Mouse (Mus musculus): ENCODE measurements around the gene Acta2. TPM values are rescaled to one million over a fixed set of nuclear protein-coding genes. Genes with fewer than 3 reads are reported as not detected.
A peak's percentile ranks its signal among the peaks of the same experiment; 100 is the strongest.
"Not testable (repeated sequence)": the region's sequence is repeated elsewhere in the genome, so short reads cannot be mapped to it uniquely, and the experiment has no call there.

The Acta2 gene
- polyA plus RNA-seq, 1 experiment from 2014 or later: 3,545 TPM

DNA sequence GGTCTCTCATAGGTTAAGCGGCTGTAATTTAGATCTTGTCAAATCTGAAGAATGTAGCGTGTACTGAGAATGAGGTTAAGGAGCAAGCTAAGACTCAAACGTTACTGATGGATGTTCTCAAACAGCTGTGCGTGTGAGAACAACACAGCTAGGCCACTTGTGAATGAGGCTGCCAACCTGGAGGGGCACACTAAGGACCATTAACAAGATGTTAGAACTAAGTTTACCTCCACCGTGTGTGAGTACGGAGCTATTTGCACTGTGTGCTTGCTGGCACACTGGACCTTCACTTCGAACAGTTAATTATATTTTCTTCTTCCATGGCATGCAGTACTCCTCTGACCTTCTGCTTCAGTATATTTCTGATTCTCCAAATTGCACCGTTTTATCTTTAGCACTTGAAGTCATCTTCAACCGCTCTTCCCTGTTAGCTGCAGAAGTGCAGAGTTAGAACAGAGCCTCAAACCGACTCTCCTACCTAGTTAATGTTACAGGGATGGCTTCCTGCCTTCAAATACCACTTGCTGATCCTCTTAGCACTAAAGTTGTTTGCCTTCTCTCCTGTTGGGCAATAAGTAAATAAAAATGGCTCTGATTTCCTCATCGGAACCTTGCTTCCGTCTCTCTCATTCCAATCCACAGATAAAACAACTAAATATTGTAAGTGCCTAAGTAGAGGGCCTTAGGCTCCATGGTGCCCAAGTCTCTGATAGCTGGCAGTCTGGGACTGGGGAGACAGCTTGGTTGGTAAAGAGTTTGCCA, 42.7 kb downstream of the Acta2 start:
- ATAC-seq (ENCODE audit: low FRiP score, low TSS enrichment): peak; percentile 19; the same call in 1 of the 2 replicates
- Histone ChIP-seq H3K4me3 (ENCODE audit: low read depth, low read length) (no peak overlapping the region), H3K27ac (replicated peaks) (peak overlapping the region; percentile 56; the same call in 1 of the 2 replicates), H3K9ac (ENCODE audit: low read length) (no peak overlapping the region), H3K4me1 (replicated peaks; ENCODE audit: control insufficient read depth, insufficient read depth) (no peaks in the 10 kb centered on the region), H3K36me3 (ENCODE audit: control insufficient read depth, insufficient read depth, low read length) (no peaks in the 10 kb centered on the region), H3K9me3 (ENCODE audit: control insufficient read depth, low read length) (no peaks in the 10 kb centered on the region), H3K4me2 (replicated peaks; ENCODE audit: low read depth) (no peak overlapping the region), H3K27me3 (ENCODE audit: control insufficient read depth, insufficient read depth, low read length) (no peaks in the 10 kb centered on the region)
- TF ChIP-seq CTCF (IDR thresholded peaks at IDR 0.05; ENCODE audit: low read depth) (no peak), EP300 (optimal IDR thresholded peaks at IDR 0.05) (no peak)
- 69% methylated on average over 12 of the region's 12 CpGs for WGBS
- no peak for DNase-seq (ENCODE audit: low spot score)

DNA sequence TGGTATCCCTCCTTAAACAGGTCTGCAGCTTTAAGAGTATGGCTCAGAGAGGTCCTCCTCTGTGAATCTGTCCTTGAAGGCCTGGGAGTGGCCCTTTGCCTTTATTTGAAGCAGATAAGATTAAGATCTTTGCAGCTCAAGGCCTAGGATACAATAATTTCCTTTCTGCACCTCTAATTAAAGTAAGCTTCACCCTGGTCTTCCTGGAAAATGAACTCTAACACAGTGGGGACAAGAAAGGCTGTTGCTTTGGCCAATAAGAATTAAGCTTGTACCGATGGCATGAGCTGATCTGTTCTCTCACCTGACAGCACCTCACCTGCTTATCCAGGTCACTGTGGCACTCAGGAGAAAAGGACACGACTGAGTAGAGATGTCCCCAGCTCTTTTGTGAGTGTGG, 44.5 kb downstream of the Acta2 start:
- TF ChIP-seq EP300 (optimal IDR thresholded peaks at IDR 0.05) (no peak), CTCF (IDR thresholded peaks at IDR 0.05; ENCODE audit: low read depth) (no peak)
- ATAC-seq (ENCODE audit: low FRiP score, low TSS enrichment) (peak; percentile 21; the same call in 1 of the 2 replicates), DNase-seq (ENCODE audit: low spot score) (no peak)
- H3K4me1 ChIP-seq (replicated peaks; ENCODE audit: control insufficient read depth, insufficient read depth): no peaks in the 10 kb centered on the region
- no peak overlapping the region for H3K27ac ChIP-seq (replicated peaks)
- H3K4me3 ChIP-seq (ENCODE audit: low read depth, low read length): no peak overlapping the region
- no peaks in the 10 kb centered on the region for H3K27me3 ChIP-seq (ENCODE audit: control insufficient read depth, insufficient read depth, low read length)
- H3K9me3 ChIP-seq (ENCODE audit: control insufficient read depth, low read length): no peaks in the 10 kb centered on the region
- no peaks in the 10 kb centered on the region for H3K36me3 ChIP-seq (ENCODE audit: control insufficient read depth, insufficient read depth, low read length)
- no peak overlapping the region for H3K9ac ChIP-seq (ENCODE audit: low read length)
- 33% methylated on average over 2 of the region's 2 CpGs for WGBS
- no peak overlapping the region for H3K4me2 ChIP-seq (replicated peaks; ENCODE audit: low read depth)

DNA sequence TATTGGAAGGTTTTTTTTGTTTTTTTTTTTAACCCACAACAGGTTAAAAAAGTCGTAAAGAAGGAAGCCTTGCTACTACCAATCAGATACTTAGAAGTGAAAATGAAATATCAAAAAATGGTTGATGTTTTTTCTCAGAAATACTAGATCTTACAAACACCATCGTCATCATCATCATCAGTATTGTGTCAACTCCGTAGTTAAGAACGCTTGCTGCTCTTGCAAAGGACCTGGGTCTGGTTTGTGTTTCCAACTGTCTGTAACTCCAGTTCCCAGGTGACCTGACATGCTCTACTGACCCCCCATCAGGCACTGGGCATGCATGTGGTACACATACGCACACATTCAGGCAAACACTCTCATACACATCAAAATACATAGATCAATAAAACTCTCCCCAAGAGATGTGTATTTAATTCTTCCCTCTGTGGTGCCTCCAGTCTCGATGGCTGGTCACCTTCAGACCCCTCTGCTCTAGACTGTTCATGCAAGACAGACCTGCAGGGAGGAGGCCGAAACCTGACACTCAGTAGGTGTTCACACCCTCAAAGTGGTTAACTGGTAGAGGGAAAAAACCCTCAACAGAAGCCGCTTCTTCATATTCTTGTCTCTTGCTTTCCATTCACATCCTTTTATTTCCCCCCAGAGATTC, 45.3 kb downstream of the Acta2 start:
- no peaks in the 10 kb centered on the region for H3K36me3 ChIP-seq (ENCODE audit: control insufficient read depth, insufficient read depth, low read length)
- H3K4me2 ChIP-seq (replicated peaks; ENCODE audit: low read depth): no peak overlapping the region
- H3K4me3 ChIP-seq (ENCODE audit: low read depth, low read length): no peak overlapping the region
- 80% methylated on average over 8 of the region's 8 CpGs for WGBS
- H3K9ac ChIP-seq (ENCODE audit: low read length): no peak overlapping the region
- H3K27me3 ChIP-seq (ENCODE audit: control insufficient read depth, insufficient read depth, low read length): no peaks in the 10 kb centered on the region
- H3K4me1 ChIP-seq (replicated peaks; ENCODE audit: control insufficient read depth, insufficient read depth): no peaks in the 10 kb centered on the region
- H3K27ac ChIP-seq (replicated peaks): no peak overlapping the region
- ATAC-seq (ENCODE audit: low FRiP score, low TSS enrichment) (no peak), DNase-seq (ENCODE audit: low spot score) (no peak)
- no peak for TF ChIP-seq CTCF (IDR thresholded peaks at IDR 0.05; ENCODE audit: low read depth)
- TF ChIP-seq EP300 (optimal IDR thresholded peaks at IDR 0.05): no peak
- H3K9me3 ChIP-seq (ENCODE audit: control insufficient read depth, low read length): no peaks in the 10 kb centered on the region

DNA sequence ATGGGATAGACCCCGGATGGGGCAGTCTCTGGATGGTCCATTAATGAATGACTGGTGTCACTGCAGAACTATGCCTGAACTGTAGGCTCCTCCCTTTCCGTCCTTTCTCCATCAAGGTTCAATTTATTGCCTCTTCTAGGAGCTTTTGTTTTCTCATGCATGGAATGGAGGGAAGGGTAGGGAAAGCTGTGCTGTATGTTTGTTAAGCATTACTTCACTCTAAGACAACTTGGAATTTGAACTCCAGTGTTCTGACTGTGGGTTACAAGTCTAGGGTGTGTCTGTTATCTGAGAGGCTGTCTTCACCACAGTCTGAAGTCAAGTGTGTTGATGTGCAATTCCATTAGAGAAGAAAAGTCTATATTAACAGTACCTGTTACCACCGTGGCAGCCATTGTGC, 46.4 kb downstream of the Acta2 start:
- DNase-seq (ENCODE audit: low spot score) (peak; percentile 42), ATAC-seq (ENCODE audit: low FRiP score, low TSS enrichment) (peak; percentile 96)
- TF ChIP-seq CTCF (IDR thresholded peaks at IDR 0.05; ENCODE audit: low read depth) (no peak), EP300 (optimal IDR thresholded peaks at IDR 0.05) (no peak)
- no peaks in the 10 kb centered on the region for H3K9me3 ChIP-seq (ENCODE audit: control insufficient read depth, low read length)
- no peaks in the 10 kb centered on the region for H3K27me3 ChIP-seq (ENCODE audit: control insufficient read depth, insufficient read depth, low read length)
- H3K4me2 ChIP-seq (replicated peaks; ENCODE audit: low read depth): no peak overlapping the region
- no peak overlapping the region; the same call in 1 of the 2 replicates for H3K27ac ChIP-seq (replicated peaks)
- no peaks in the 10 kb centered on the region for H3K4me1 ChIP-seq (replicated peaks; ENCODE audit: control insufficient read depth, insufficient read depth)
- H3K36me3 ChIP-seq (ENCODE audit: control insufficient read depth, insufficient read depth, low read length): no peaks in the 10 kb centered on the region
- H3K4me3 ChIP-seq (ENCODE audit: low read depth, low read length): no peak overlapping the region
- WGBS: 57% methylated on average over 3 of the region's 3 CpGs
- no peak overlapping the region for H3K9ac ChIP-seq (ENCODE audit: low read length)

DNA sequence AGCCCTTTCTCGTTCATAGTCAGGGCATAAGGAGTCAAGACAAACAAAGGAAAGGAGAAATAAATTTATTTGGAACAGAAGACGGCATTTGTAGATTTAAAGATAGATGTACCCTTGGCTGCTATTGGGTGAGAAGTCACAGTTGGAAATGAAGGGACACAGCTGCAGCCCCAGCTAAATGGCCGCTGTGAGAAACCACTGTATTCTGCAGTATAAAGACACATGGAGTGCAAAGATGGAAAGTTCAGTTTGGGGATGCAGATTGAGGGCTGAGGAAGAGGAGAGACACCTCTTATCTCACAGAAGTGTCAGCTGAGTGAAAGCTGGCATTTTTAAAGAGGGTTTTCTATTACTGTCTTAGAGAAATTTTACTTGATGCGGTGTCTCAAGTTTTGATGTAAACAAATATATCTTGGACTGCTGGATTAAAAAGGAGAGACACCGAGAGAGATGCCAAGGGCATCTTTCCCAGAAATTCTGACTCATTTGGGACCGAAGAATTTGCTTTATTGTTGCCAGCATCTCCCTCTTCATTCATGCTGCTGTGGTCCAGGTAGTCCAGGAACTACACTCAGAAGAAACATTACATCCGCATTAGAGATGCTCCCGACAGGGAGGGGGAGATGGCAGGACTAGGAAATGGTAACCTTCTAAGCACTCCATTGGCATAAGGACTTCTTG, 48.5 kb downstream of the Acta2 start:
- Histone ChIP-seq H3K4me3 (ENCODE audit: low read depth, low read length) (no peak overlapping the region), H3K27me3 (ENCODE audit: control insufficient read depth, insufficient read depth, low read length) (no peaks in the 10 kb centered on the region), H3K4me2 (replicated peaks; ENCODE audit: low read depth) (no peak overlapping the region), H3K9ac (ENCODE audit: low read length) (no peak overlapping the region), H3K4me1 (replicated peaks; ENCODE audit: control insufficient read depth, insufficient read depth) (no peaks in the 10 kb centered on the region), H3K36me3 (ENCODE audit: control insufficient read depth, insufficient read depth, low read length) (no peaks in the 10 kb centered on the region), H3K27ac (replicated peaks) (no peak overlapping the region), H3K9me3 (ENCODE audit: control insufficient read depth, low read length) (no peaks in the 10 kb centered on the region)
- WGBS: 51% methylated on average over 8 of the region's 8 CpGs
- DNase-seq (ENCODE audit: low spot score): no peak
- TF ChIP-seq EP300 (optimal IDR thresholded peaks at IDR 0.05) (no peak), CTCF (IDR thresholded peaks at IDR 0.05; ENCODE audit: low read depth) (no peak)
- no peak for ATAC-seq (ENCODE audit: low FRiP score, low TSS enrichment)

DNA sequence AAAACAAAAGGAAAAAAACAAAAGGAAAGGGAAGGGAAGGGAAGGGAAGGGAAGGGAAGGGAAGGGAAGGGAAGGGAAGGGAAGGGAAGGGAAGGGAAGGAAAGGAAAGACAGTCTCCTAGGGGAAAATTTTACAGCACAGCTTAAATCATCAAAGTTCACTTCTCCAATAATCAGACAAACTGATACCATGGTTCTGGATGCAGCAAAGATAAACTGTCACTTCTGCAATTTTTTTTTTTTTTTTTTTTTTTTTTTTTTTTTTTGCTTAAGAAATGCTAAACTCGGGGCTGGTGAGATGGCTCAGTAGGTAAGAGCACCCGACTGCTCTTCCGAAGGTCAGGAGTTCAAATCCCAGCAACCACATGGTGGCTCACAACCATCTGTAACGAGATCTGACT, 49.3 kb downstream of the Acta2 start:
- not testable (repeated sequence) for H3K4me3 ChIP-seq (ENCODE audit: low read depth, low read length); H3K4me1 ChIP-seq (replicated peaks; ENCODE audit: control insufficient read depth, insufficient read depth); DNase-seq (ENCODE audit: low spot score); H3K36me3 ChIP-seq (ENCODE audit: control insufficient read depth, insufficient read depth, low read length); H3K9ac ChIP-seq (ENCODE audit: low read length); H3K27ac ChIP-seq (replicated peaks); ATAC-seq (ENCODE audit: low FRiP score, low TSS enrichment); H3K4me2 ChIP-seq (replicated peaks; ENCODE audit: low read depth); H3K27me3 ChIP-seq (ENCODE audit: control insufficient read depth, insufficient read depth, low read length); H3K9me3 ChIP-seq (ENCODE audit: control insufficient read depth, low read length)
- 69% methylated on average over 3 of the region's 4 CpGs for WGBS
